Mouse (Mus musculus) cerebellum, adult 8-10 months (tissue): ENCODE results near the gene Fam217a.
"Not testable (repeated sequence)": the region's sequence is repeated elsewhere in the genome, so short reads cannot be mapped to it uniquely, and the experiment has no call there.

ENCODE experiments used
- DNase-seq: peaks from one replicate; pipeline ENCODE4 v3.0.0; 2022

Gene Fam217a

GRCm38 (mm10) chr13:34873801-34874681 lies 50.1 kb downstream of the Fam217a start:
- peak; percentile 91 for DNase-seq

DNA sequence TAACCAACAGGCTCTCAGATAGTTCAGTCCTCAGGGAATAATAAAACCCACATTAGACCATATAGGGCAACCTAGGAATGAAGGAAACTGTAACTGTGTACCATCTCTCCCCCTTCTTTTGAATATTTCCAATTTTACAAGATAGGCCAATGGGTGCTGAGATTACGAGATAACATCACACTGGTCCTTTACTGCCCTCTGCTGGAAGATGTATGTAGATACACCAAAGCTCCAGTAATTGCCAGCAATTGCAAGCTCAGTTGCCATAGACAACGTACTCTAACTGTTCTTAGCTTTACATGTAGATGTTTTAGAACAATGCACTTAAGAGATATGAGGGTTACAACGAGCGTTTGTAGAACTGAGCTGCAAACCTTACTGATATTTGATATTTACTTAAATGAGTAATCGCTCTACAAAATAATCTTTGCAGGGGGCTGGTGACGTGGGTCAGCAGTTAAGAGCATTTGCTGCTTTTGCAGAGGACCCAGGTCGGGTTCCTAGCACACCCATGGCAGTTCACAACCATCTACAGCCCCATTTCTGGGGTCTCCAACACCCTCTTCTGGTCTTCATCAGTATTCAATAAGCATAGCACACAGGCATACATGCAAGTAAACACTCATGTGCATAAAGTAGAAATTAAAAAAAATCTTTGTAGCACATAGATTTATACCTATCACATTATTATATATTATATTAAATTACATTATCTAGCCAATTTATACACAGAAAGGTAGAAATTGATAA lies 59.5 kb downstream of the Fam217a start:
- peak; percentile 41 for DNase-seq

GRCm38 (mm10) chr13:34861166-34861565 lies 62.9 kb downstream of the Fam217a start:
- DNase-seq: not testable (repeated sequence)
